Mouse (Mus musculus): ENCODE measurements around the gene Hrasls5. TPM values are rescaled to one million over a fixed set of nuclear protein-coding genes. Genes with fewer than 3 reads are reported as not detected.
A peak's percentile ranks its signal among the peaks of the same experiment; 100 is the strongest.

Gene Hrasls5
- not detected in 2 replicates for polyA plus RNA-seq (2016; fragmentation: Nextera tagmentation; extraction: Ambion mirVana)

DNA sequence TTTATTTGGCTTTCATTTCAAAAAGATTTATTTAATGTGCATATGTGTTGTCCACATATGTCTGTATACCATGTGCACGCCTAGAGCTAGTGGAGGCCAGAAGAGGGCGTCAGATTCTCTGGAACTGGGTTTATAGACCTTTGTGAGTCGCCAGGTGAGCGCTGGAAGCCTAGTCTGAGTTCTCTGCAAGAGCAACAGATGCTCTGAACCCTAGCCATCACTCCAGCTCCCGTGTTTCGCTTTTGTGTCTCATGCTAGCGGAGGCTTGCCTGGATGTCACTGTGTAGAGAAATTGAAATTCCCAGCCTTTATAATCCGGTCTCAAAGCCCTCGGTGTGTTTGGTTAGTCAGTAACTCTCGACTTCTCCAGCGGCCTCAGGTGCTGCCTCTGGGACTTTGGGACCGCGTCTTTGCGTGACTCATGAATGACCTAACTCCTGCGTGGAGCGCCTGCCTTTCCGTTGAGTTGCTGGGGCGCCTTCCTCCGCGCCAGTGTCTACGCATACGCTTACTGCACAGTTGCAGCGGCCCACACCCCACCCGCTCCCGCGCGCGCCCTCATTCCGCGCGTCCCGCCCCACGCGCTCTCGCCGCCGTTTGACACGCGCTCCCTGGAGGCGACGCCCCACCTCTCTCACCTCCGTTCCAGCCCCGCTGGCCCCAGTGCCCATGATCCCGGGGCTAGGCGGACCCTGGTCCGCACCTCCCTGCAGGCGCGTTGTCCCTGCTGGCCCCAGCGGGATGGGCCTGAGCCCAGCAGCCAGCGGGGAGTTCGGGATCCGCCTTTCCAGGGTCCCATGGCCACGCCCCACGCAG, at the start of gene Hrasls5:
TSS of gene Hrasls5 (plus strand) at position 600 of the 816 bp plus-strand sequence.
- WGBS (ENCODE audit: insufficient replicate concordance), result 5% methylated on average over 54 of the region's 54 CpGs
- no peak within 1 kb of the TSS for H3K9ac ChIP-seq
- peak; percentile 4; the same call in 1 of the 2 replicates for ATAC-seq

DNA sequence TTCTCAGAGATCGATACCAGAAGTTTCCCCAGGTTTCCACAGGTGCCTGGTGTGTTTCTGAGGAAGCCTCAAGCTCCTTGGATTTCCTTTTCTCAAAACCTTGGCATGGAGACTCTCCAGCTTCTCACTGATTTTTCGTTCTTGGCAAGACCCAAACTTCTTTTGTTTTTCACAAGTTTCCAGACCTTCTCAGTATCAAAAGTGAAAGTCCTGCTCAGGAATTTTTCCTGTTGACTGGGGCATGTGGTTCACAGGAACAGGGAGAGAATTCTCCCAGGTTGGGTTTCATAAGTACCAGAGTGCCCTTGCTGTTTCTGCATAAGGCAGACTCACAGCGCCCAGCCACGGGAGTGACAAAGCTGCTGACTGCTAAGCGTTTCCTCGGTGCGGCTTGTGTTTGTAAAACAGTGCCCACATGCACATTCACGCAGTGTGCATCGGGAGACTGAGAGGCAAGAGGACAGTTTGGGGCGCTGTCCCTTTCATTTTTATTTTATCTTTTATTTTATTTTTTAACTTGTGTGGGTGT, 49.7 kb upstream of the Hrasls5 start:
- H3K36me3 ChIP-seq, result peaks cover 8% of the 10 kb centered on the region
- no peak overlapping the region for H3K4me3 ChIP-seq
- no peak overlapping the region for H3K27ac ChIP-seq
- no peak overlapping the region for H3K4me2 ChIP-seq
- no peak for ATAC-seq
- peaks cover 37% of the 10 kb centered on the region for H3K4me1 ChIP-seq
- H3K9ac ChIP-seq, result no peak overlapping the region
- WGBS (ENCODE audit: insufficient replicate concordance), result 82% methylated on average over 10 of the region's 10 CpGs
- no peaks in the 10 kb centered on the region for H3K9me3 ChIP-seq (replicated peaks)
- H3K27me3 ChIP-seq (replicated peaks), result no peaks in the 10 kb centered on the region

More for the DNA sequence above, at the start of gene Hrasls5:
- Histone ChIP-seq H3K27me3 (replicated peaks) (peaks cover 59% of the 10 kb centered on the region), H3K4me3 (peak within 1 kb of the TSS; percentile 33), H3K4me1 (peaks cover 9% of the 10 kb centered on the region; the same call in 1 of the 2 replicates), H3K4me2 (peak within 1 kb of the TSS; percentile 62), H3K9me3 (replicated peaks) (no peaks in the 10 kb centered on the region), H3K27ac (no peak within 1 kb of the TSS), H3K36me3 (no peaks in the 10 kb centered on the region)

DNA sequence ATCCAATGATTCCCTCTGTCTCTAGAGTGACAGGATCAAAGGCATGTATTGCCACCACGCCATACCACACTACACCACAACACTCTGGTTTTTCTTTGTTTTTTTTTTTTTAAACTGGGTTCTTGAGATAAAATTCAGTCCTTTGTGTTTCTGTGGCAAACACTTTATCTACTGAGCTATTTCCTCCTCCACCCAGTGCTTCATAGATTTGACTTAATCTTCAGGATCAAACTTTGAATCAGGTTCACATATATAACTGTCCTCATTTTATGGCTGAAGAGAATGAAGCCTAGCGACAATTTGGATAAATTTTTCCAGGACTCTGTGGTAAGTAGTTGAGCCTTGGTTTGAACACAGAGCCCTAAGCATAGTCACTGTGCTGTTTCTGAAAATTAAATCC, 48.7 kb upstream of the Hrasls5 start:
- Histone ChIP-seq H3K27ac (no peak overlapping the region), H3K4me2 (no peak overlapping the region), H3K36me3 (peaks cover 8% of the 10 kb centered on the region), H3K9me3 (replicated peaks) (no peaks in the 10 kb centered on the region), H3K27me3 (replicated peaks) (no peaks in the 10 kb centered on the region), H3K9ac (no peak overlapping the region), H3K4me3 (no peak overlapping the region), H3K4me1 (peaks cover 33% of the 10 kb centered on the region)
- WGBS (ENCODE audit: insufficient replicate concordance), result 61% methylated on average over 2 of the region's 2 CpGs
- no peak for ATAC-seq

DNA sequence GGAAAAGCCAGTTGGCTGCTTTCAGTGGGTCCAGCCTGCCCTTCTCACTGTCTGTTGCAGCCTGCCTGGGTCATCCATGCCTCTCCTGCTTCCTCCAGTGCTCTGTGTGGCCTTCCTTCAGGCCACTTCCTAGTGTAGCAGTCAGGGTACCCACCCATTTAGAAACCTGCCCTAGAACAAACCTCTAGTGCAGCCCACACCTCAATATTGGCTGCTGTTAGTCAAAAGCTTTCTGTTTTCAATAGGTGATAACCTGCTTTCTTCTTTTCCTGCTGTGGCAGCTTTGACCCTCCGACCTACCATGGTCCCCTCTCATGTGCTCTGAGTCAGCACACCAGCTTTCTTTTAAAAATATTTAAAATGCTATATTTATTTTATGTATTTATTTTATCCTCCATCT, 47.9 kb upstream of the Hrasls5 start:
- H3K4me2 ChIP-seq, result no peak overlapping the region
- peaks cover 25% of the 10 kb centered on the region for H3K4me1 ChIP-seq
- peaks cover 6% of the 10 kb centered on the region for H3K36me3 ChIP-seq
- H3K4me3 ChIP-seq, result no peak overlapping the region
- H3K9me3 ChIP-seq (replicated peaks), result no peaks in the 10 kb centered on the region
- H3K27ac ChIP-seq, result no peak overlapping the region
- no peak overlapping the region for H3K9ac ChIP-seq
- no peaks in the 10 kb centered on the region for H3K27me3 ChIP-seq (replicated peaks)
- WGBS (ENCODE audit: insufficient replicate concordance), result 64% methylated on average over 1 of the region's 1 CpGs
- no peak for ATAC-seq

DNA sequence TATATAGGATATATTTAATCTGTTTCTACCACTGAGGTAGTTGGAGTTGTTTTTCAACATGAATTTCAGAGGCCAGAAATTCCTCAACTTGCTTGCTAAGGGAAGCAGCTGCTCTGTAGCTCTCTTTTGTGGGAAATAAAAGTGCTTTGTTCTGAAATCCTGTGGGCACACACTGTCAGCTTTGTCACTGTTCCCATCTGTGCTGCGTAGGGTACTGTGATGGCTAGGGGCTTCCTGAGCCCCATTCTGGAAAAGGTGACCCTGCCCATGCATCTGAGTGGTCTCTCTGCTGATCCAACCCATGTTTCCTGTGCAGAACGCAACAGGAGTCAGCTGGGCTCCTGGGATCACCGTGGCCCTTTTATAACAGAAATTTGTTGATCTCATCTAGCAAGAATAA, 45.5 kb upstream of the Hrasls5 start:
- Histone ChIP-seq H3K27ac (no peak overlapping the region), H3K27me3 (replicated peaks) (no peaks in the 10 kb centered on the region), H3K36me3 (no peaks in the 10 kb centered on the region), H3K4me2 (no peak overlapping the region), H3K4me1 (peaks cover 13% of the 10 kb centered on the region; the same call in 1 of the 2 replicates), H3K9ac (no peak overlapping the region), H3K9me3 (replicated peaks) (no peaks in the 10 kb centered on the region), H3K4me3 (no peak overlapping the region)
- 68% methylated on average over 3 of the region's 3 CpGs for WGBS (ENCODE audit: insufficient replicate concordance)
- no peak for ATAC-seq

DNA sequence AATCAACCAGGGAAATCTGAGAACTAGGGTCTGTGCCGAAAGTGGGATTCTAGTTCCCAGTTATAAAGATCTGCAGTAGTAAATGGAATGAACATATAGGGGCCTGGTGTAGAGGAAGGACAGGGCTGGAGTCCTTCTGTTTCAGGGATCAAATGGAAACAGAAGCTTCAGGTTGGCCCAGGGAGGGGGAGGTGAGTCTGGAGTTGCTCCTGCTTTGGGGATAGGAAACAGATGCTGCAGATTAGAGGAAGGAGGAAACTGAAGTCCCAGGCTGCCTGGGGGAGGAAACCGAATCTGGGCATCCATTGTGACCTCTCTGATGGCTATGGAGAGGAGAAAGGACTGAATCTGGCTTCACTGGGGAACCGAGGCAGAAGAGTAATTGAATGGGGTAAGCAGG, 44.0 kb upstream of the Hrasls5 start:
- 38% methylated on average over 3 of the region's 3 CpGs for WGBS (ENCODE audit: insufficient replicate concordance)
- Histone ChIP-seq H3K4me1 (peaks cover 7% of the 10 kb centered on the region; the same call in 1 of the 2 replicates), H3K4me3 (no peak overlapping the region), H3K27me3 (replicated peaks) (no peaks in the 10 kb centered on the region), H3K9me3 (replicated peaks) (no peaks in the 10 kb centered on the region), H3K36me3 (no peaks in the 10 kb centered on the region), H3K4me2 (no peak overlapping the region), H3K27ac (no peak overlapping the region), H3K9ac (no peak overlapping the region)
- no peak for ATAC-seq

DNA sequence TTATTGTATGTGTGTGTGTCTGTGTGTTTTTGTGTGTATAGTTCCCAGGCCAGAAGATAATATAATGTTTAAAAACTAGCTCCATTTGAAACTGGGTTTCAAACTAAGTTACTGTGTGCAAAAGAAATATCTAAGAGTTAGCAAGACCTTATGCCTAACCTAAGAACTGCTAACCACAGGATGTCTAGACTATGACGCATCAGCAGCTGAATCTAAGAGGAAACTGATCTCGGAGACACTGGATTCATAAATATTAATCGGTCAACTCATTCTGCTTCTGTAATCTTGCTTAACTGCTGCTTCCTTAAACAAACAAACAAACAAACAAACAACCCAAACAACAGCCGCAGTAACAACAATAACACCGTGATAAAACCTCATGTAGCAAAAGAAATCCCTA, 42.7 kb upstream of the Hrasls5 start:
- Histone ChIP-seq H3K9me3 (replicated peaks) (no peaks in the 10 kb centered on the region), H3K27ac (no peak overlapping the region), H3K36me3 (peaks cover 1% of the 10 kb centered on the region; the same call in 1 of the 2 replicates), H3K27me3 (replicated peaks) (no peaks in the 10 kb centered on the region), H3K4me2 (no peak overlapping the region), H3K4me3 (no peak overlapping the region), H3K9ac (no peak overlapping the region), H3K4me1 (0 out of 2 replicates have a peak, but pooled peaks cover 5% of the 10 kb centered on the region)
- WGBS (ENCODE audit: insufficient replicate concordance), result 66% methylated on average over 5 of the region's 5 CpGs
- ATAC-seq, result no peak

DNA sequence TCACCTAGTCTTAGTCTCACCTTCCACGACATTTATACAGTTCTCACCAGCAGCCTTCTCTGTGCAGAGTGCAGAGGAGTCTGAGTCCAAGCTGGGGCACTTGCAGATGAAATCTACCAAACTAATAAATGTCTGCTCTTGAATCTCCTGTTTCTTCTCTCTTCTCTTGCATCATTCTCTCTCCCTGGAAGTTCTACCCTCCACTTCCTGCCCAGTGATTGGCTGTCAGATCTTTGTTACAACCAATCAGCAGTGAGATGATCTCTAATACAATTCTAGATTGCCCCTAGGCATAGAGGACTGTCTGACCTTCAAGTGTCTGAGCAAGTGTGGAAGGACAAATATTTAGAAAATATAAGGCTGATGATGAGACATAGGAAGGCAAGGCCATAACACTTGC, 36.2 kb upstream of the Hrasls5 start:
- 65% methylated on average over 1 of the region's 1 CpGs for WGBS (ENCODE audit: insufficient replicate concordance)

DNA sequence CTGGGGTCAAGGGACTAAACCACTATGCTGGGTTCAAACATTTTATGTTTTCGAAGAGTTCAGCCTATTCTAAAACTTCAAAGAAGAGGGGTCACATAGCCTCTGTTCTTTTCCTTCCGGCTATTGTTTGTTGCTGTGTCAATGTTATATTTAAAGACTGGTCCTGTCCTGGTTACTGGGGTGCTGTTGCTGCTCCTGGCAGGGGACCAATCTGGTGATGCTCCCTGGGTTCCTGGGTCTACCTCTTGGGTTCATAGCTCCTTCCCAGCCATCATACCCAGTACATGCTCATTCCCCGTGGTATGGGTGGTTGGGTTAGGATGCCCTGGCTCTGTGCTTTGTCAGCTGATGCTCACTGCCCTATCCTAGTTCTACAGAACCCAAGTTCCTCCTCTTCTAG, 34.6 kb upstream of the Hrasls5 start:
- Histone ChIP-seq H3K9me3 (replicated peaks) (no peaks in the 10 kb centered on the region), H3K9ac (no peak overlapping the region), H3K27ac (no peak overlapping the region), H3K36me3 (peaks cover 26% of the 10 kb centered on the region), H3K4me3 (no peak overlapping the region), H3K4me2 (no peak overlapping the region), H3K27me3 (replicated peaks) (no peaks in the 10 kb centered on the region), H3K4me1 (peaks cover 11% of the 10 kb centered on the region)
- no peak for ATAC-seq
- WGBS (ENCODE audit: insufficient replicate concordance), result 71% methylated on average over 3 of the region's 3 CpGs

More for the DNA sequence above, 36.2 kb upstream of the Hrasls5 start:
- Histone ChIP-seq H3K9ac (no peak overlapping the region), H3K9me3 (replicated peaks) (no peaks in the 10 kb centered on the region), H3K4me1 (peaks cover 8% of the 10 kb centered on the region), H3K27ac (no peak overlapping the region), H3K4me3 (no peak overlapping the region), H3K27me3 (replicated peaks) (no peaks in the 10 kb centered on the region), H3K4me2 (no peak overlapping the region), H3K36me3 (peaks cover 26% of the 10 kb centered on the region)
- no peak for ATAC-seq

DNA sequence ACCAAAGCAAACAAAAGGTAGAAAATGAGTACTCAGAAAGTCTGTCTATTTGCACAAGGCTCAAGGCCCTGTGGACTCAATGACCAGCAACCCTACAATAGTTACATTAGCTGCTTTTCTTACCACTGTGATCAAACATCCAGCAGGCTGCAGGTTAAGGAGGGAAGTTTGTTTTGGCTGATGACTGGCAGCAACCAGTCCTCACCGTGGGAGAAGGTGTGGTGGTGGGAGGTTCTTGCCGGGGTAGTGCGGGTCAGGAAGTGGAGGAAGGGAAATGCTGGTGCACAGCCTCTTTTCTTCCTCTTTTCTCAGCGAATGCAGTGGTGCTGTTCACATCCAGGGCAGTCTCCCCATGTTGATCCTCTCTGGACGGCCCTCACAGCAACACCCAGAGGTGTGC, 31.3 kb upstream of the Hrasls5 start:
- 20% methylated on average over 5 of the region's 5 CpGs for WGBS (ENCODE audit: insufficient replicate concordance)
- no peak; the same call in 1 of the 2 replicates for ATAC-seq
- Histone ChIP-seq H3K4me2 (no peak overlapping the region), H3K27me3 (replicated peaks) (no peaks in the 10 kb centered on the region), H3K4me3 (no peak overlapping the region), H3K9ac (no peak overlapping the region), H3K4me1 (peaks cover 11% of the 10 kb centered on the region), H3K36me3 (peaks cover 24% of the 10 kb centered on the region), H3K9me3 (replicated peaks) (no peaks in the 10 kb centered on the region), H3K27ac (no peak overlapping the region)

DNA sequence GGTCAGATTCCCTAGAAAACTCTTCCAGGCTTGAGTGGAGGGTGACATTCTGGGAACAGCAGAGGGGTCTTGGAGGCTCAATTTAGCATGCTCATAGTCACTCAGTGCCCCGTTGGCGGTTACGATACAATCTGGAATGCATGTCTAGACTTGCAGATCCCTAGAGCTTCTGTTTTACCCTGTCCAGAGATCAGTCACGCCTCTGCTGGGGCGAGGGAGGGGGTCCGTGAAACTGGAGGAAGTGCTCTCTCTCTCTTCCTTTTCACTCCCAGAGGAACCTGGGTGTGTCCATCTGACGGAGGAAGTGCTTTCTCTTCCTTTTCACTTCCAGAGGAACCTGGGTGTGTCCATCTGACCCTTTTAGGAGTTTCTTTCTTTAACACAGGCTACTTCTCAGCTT, 29.2 kb upstream of the Hrasls5 start:
- no peak overlapping the region for H3K27ac ChIP-seq
- H3K36me3 ChIP-seq, result peaks cover 39% of the 10 kb centered on the region
- H3K9me3 ChIP-seq (replicated peaks), result no peaks in the 10 kb centered on the region; the same call in 1 of the 2 replicates
- no peak for ATAC-seq
- no peak overlapping the region for H3K4me2 ChIP-seq
- no peaks in the 10 kb centered on the region for H3K27me3 ChIP-seq (replicated peaks)
- H3K4me3 ChIP-seq, result no peak overlapping the region
- 52% methylated on average over 7 of the region's 7 CpGs for WGBS (ENCODE audit: insufficient replicate concordance)
- peaks cover 11% of the 10 kb centered on the region for H3K4me1 ChIP-seq
- no peak overlapping the region for H3K9ac ChIP-seq

DNA sequence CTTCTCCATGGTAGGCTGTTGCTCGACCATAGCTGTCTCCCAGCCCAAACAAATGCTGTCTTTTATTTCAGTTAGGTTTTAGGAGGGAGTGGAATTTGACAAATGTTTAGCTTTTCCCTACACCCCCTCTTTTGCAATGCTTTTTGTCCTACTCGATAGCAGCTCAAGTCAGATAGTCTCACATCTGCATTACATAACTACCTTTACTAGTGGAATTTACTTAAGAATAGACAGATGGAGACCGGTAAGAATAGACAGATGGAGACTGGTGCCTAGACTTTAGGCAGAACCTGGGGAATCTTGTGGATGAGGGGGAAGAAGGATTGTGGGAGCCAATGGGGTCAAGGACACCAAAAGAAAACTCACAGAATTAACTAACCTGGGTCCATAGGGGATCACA, 28.7 kb upstream of the Hrasls5 start:
- no peak overlapping the region for H3K4me3 ChIP-seq
- 69% methylated on average over 3 of the region's 3 CpGs for WGBS (ENCODE audit: insufficient replicate concordance)
- no peak overlapping the region for H3K9ac ChIP-seq
- peaks cover 11% of the 10 kb centered on the region for H3K4me1 ChIP-seq
- no peak overlapping the region for H3K27ac ChIP-seq
- H3K36me3 ChIP-seq, result peaks cover 41% of the 10 kb centered on the region
- H3K4me2 ChIP-seq, result no peak overlapping the region
- ATAC-seq, result no peak
- H3K9me3 ChIP-seq (replicated peaks), result no peaks in the 10 kb centered on the region; the same call in 1 of the 2 replicates
- H3K27me3 ChIP-seq (replicated peaks), result no peaks in the 10 kb centered on the region
